Mouse (Mus musculus) neural tube, embryonic 15.5 days (tissue): ENCODE data around the gene Mettl25. TPM values are rescaled to one million over a fixed set of nuclear protein-coding genes. Genes with fewer than 3 reads are reported as not detected.

Source experiments
- ATAC-seq: fragments of 200-750 bp; cut with Nextera tagmentation; 2 replicates; pipeline ENCODE4 v1.8.0; 2017; ENCODE audit warnings: mild to moderate bottlenecking, moderate TSS enrichment, moderate library complexity; ENCODE audit not compliant: low FRiP score
- H3K27ac ChIP-seq: fragments of 300-500 bp; sonication (generic); replicated peaks from 2 replicates; pipeline ENCODE4 v1.5.1; 2015; ENCODE audit warnings: mild to moderate bottlenecking, inconsistent platforms
- H3K27me3 ChIP-seq: fragments of 300-500 bp; sonication (generic); replicated peaks from 2 replicates; pipeline ENCODE4 v1.6.1; 2015; ENCODE audit warnings: inconsistent platforms
- H3K36me3 ChIP-seq: fragments of 300-500 bp; sonication (generic); 2 replicates; pipeline ENCODE4 v1.6.1; 2015; ENCODE audit warnings: inconsistent platforms
- H3K4me1 ChIP-seq: fragments of 300-500 bp; sonication (generic); 2 replicates; pipeline ENCODE4 v1.6.1; 2015; ENCODE audit warnings: inconsistent platforms
- H3K4me2 ChIP-seq: fragments of 300-500 bp; sonication (generic); 2 replicates; pipeline ENCODE4 v1.6.1; 2015; ENCODE audit warnings: inconsistent platforms, mild to moderate bottlenecking, moderate library complexity
- H3K4me3 ChIP-seq: fragments of 300-500 bp; sonication (generic); replicated peaks from 2 replicates; pipeline ENCODE4 v1.5.1; 2015; ENCODE audit warnings: mild to moderate bottlenecking, inconsistent platforms
- H3K9ac ChIP-seq: fragments of 300-500 bp; sonication (generic); replicated peaks from 2 replicates; pipeline ENCODE4 v1.6.1; 2015; ENCODE audit warnings: mild to moderate bottlenecking, inconsistent platforms
- H3K9me3 ChIP-seq: fragments of 300-500 bp; sonication (generic); replicated peaks from 2 replicates; pipeline ENCODE4 v1.6.1; 2016; ENCODE audit warnings: inconsistent platforms
- WGBS: fragments of 180-500 bp; shearing (Covaris S2); methylation state at CpG from one replicate; pipeline ENCODE4 v1.1.7; 2015; ENCODE audit warnings: mixed read lengths; 5-methylcytosine and 5-hydroxymethylcytosine counted together
- polyA plus RNA-seq: library from polyadenylated mRNA; unstranded; fragments of >200 nt; fragmentation: Nextera tagmentation; extraction: Ambion mirVana; gene quantifications from 2 replicates; pipeline ENCODE4 v1.2.1, GENCODE M21; 2015

The Mettl25 gene
- polyA plus RNA-seq, 1 experiment from 2014 or later: 15.4 TPM

- Histone ChIP-seq H3K27ac (no peak overlapping the region), H3K4me2 (no peak overlapping the region), H3K9ac (no peak overlapping the region), H3K9me3 (no peaks in the 10 kb centered on the region), H3K4me3 (no peak overlapping the region), H3K4me1 (no peaks in the 10 kb centered on the region), H3K27me3 (no peaks in the 10 kb centered on the region), H3K36me3 (peaks cover 4% of the 10 kb centered on the region; the same call in 1 of the 2 replicates)
- WGBS: 75% methylated on average over 15 of the region's 15 CpGs
- ATAC-seq: no peak
Observed at GRCm38 (mm10) chr10:105793776-105794552, 47.2 kb downstream of the Mettl25 start.

GRCm38 (mm10) chr10:105788744-105789486 is 52.3 kb downstream of the Mettl25 start:
- Histone ChIP-seq H3K27me3 (no peaks in the 10 kb centered on the region), H3K4me2 (no peak overlapping the region), H3K27ac (no peak overlapping the region), H3K36me3 (no peaks in the 10 kb centered on the region; the same call in 1 of the 2 replicates), H3K4me3 (no peak overlapping the region), H3K4me1 (no peaks in the 10 kb centered on the region), H3K9ac (no peak overlapping the region), H3K9me3 (no peaks in the 10 kb centered on the region)
- peak; percentile 84 for ATAC-seq
- 53% methylated on average over 17 of the region's 17 CpGs for WGBS

GRCm38 (mm10) chr10:105783766-105784165 is 57.4 kb downstream of the Mettl25 start:
- Histone ChIP-seq H3K27ac (no peak overlapping the region), H3K9me3 (no peaks in the 10 kb centered on the region), H3K9ac (no peak overlapping the region), H3K27me3 (no peaks in the 10 kb centered on the region), H3K4me1 (no peaks in the 10 kb centered on the region), H3K36me3 (no peaks in the 10 kb centered on the region), H3K4me2 (no peak overlapping the region), H3K4me3 (no peak overlapping the region)
- 83% methylated on average over 8 of the region's 8 CpGs for WGBS
- no peak for ATAC-seq

GRCm38 (mm10) chr10:105774382-105774781 is 66.8 kb downstream of the Mettl25 start:
- H3K27ac ChIP-seq: no peak overlapping the region
- H3K4me1 ChIP-seq: no peaks in the 10 kb centered on the region
- H3K4me2 ChIP-seq: no peak overlapping the region
- no peak overlapping the region for H3K4me3 ChIP-seq
- H3K9ac ChIP-seq: no peak overlapping the region
- H3K27me3 ChIP-seq: no peaks in the 10 kb centered on the region
- peak; percentile 91 for ATAC-seq
- no peaks in the 10 kb centered on the region for H3K9me3 ChIP-seq
- H3K36me3 ChIP-seq: no peaks in the 10 kb centered on the region
- WGBS: 15% methylated on average over 6 of the region's 6 CpGs

- WGBS: 94% methylated on average over 9 of the region's 9 CpGs
- Histone ChIP-seq H3K36me3 (no peaks in the 10 kb centered on the region), H3K27ac (no peak overlapping the region), H3K4me2 (no peak overlapping the region), H3K4me1 (no peaks in the 10 kb centered on the region), H3K9me3 (no peaks in the 10 kb centered on the region), H3K27me3 (no peaks in the 10 kb centered on the region), H3K9ac (no peak overlapping the region), H3K4me3 (no peak overlapping the region)
- no peak; the same call in 1 of the 2 replicates for ATAC-seq
Observed at GRCm38 (mm10) chr10:105772821-105773302, 68.3 kb downstream of the Mettl25 start.

- no peaks in the 10 kb centered on the region for H3K4me1 ChIP-seq
- H3K9ac ChIP-seq: no peak overlapping the region
- WGBS: 88% methylated on average over 2 of the region's 2 CpGs
- H3K27me3 ChIP-seq: no peaks in the 10 kb centered on the region
- no peaks in the 10 kb centered on the region for H3K9me3 ChIP-seq
- no peaks in the 10 kb centered on the region for H3K36me3 ChIP-seq
- no peak for ATAC-seq
- H3K4me2 ChIP-seq: no peak overlapping the region
- no peak overlapping the region for H3K4me3 ChIP-seq
- no peak overlapping the region for H3K27ac ChIP-seq
Observed at GRCm38 (mm10) chr10:105763959-105764358, 77.2 kb downstream of the Mettl25 start.

- whole genome bisulfite sequencing: 18% methylated on average over 2 of the region's 2 CpGs
- no peak overlapping the region for H3K4me3 ChIP-seq
- ATAC-seq: no peak
- H3K36me3 ChIP-seq: no peaks in the 10 kb centered on the region
- H3K9ac ChIP-seq: no peak overlapping the region
- H3K9me3 ChIP-seq: no peaks in the 10 kb centered on the region
- no peaks in the 10 kb centered on the region for H3K27me3 ChIP-seq
- H3K4me2 ChIP-seq: no peak overlapping the region
- no peaks in the 10 kb centered on the region for H3K4me1 ChIP-seq
- no peak overlapping the region for H3K27ac ChIP-seq
Observed at GRCm38 (mm10) chr10:105760460-105760859, 80.7 kb downstream of the Mettl25 start.

- Histone ChIP-seq H3K27me3 (no peaks in the 10 kb centered on the region), H3K27ac (no peak overlapping the region), H3K4me3 (no peak overlapping the region), H3K36me3 (no peaks in the 10 kb centered on the region), H3K9ac (no peak overlapping the region), H3K4me2 (no peak overlapping the region), H3K4me1 (no peaks in the 10 kb centered on the region), H3K9me3 (no peaks in the 10 kb centered on the region)
- WGBS: 42% methylated on average over 7 of the region's 7 CpGs
- ATAC-seq: no peak
Observed at GRCm38 (mm10) chr10:105760046-105760445, 81.1 kb downstream of the Mettl25 start.

GRCm38 (mm10) chr10:105753831-105754605 is 87.2 kb downstream of the Mettl25 start:
- 83% methylated on average over 5 of the region's 5 CpGs for WGBS
- no peak for ATAC-seq
- H3K4me2 ChIP-seq: no peak overlapping the region
- no peak overlapping the region for H3K9ac ChIP-seq
- no peaks in the 10 kb centered on the region for H3K4me1 ChIP-seq
- no peak overlapping the region for H3K27ac ChIP-seq
- no peaks in the 10 kb centered on the region for H3K36me3 ChIP-seq
- no peaks in the 10 kb centered on the region for H3K9me3 ChIP-seq
- no peak overlapping the region for H3K4me3 ChIP-seq
- no peaks in the 10 kb centered on the region for H3K27me3 ChIP-seq

- WGBS: 94% methylated on average over 1 of the region's 1 CpGs
- H3K4me3 ChIP-seq: no peak overlapping the region
- no peaks in the 10 kb centered on the region for H3K4me1 ChIP-seq
- no peaks in the 10 kb centered on the region for H3K27me3 ChIP-seq
- no peak overlapping the region for H3K4me2 ChIP-seq
- H3K9ac ChIP-seq: no peak overlapping the region
- no peak for ATAC-seq
- H3K27ac ChIP-seq: no peak overlapping the region
- H3K36me3 ChIP-seq: no peaks in the 10 kb centered on the region
- no peaks in the 10 kb centered on the region for H3K9me3 ChIP-seq
Observed at GRCm38 (mm10) chr10:105746019-105746418, 95.2 kb downstream of the Mettl25 start.

GRCm38 (mm10) chr10:105741736-105742135 is 99.4 kb downstream of the Mettl25 start:
- no peaks in the 10 kb centered on the region for H3K27me3 ChIP-seq
- no peak for ATAC-seq
- no peak overlapping the region for H3K4me2 ChIP-seq
- no peaks in the 10 kb centered on the region for H3K9me3 ChIP-seq
- no peak overlapping the region for H3K4me3 ChIP-seq
- 56% methylated on average over 6 of the region's 6 CpGs for WGBS
- no peaks in the 10 kb centered on the region for H3K4me1 ChIP-seq
- H3K27ac ChIP-seq: no peak overlapping the region
- no peaks in the 10 kb centered on the region for H3K36me3 ChIP-seq
- H3K9ac ChIP-seq: no peak overlapping the region
